Mouse (Mus musculus): ENCODE measurements around the gene Cacna2d4. TPM values are rescaled to one million over a fixed set of nuclear protein-coding genes. Genes with fewer than 3 reads are reported as not detected.
A peak's percentile ranks its signal among the peaks of the same experiment; 100 is the strongest.

Gene Cacna2d4
- total RNA-seq, 2 experiments from 2014 or later = not detected

DNA sequence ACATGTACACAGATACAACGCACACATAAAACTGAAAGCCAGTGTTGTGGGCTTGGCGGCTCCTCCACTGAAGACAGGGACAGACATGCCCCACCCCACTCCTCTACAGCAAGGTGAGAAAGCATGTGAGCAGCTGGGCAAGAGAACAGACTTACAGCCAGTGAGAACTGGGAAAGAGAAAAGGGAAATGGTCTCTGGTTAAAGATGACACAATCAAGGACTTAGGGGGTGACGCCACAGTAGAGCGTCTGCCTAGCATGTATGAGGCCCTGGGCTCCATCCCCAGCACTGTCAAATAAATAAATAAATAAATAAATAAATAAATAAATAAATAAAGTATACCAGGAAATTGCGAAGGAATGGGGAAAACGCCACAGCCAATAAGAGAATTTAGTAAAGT lies 67.0 kb downstream of the Cacna2d4 start:
- no peak for DNase-seq (ENCODE audit: low spot score in 2 of 2)

GRCm38 (mm10) chr6:119307867-119308413 lies 71.6 kb downstream of the Cacna2d4 start:
- DNase-seq (ENCODE audit: low spot score in 2 of 2) = no peak

DNA sequence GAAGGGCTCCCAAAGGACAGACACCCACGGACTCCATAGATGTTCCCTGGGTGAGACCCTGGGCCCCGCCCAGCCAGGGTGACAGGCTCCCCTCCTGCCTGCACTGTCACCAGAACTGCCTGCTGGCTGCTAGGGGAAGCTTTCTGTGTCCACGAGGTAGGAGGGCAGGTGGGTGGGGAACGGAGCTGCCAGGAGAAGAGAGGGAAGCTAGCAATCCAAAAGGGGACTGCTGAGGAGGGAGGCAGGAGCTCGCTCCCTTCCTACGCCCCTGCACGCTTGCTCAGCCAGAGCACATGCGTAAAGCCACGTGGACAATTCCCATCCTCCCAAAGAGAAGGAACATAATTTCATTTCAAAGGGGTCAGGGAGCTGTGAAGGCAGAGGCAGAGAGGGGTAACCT lies 73.8 kb downstream of the Cacna2d4 start:
- DNase-seq (ENCODE audit: low spot score in 2 of 2) = no peak

GRCm38 (mm10) chr6:119312381-119312780 lies 76.1 kb downstream of the Cacna2d4 start:
- DNase-seq (ENCODE audit: low spot score in 2 of 2) = no peak

DNA sequence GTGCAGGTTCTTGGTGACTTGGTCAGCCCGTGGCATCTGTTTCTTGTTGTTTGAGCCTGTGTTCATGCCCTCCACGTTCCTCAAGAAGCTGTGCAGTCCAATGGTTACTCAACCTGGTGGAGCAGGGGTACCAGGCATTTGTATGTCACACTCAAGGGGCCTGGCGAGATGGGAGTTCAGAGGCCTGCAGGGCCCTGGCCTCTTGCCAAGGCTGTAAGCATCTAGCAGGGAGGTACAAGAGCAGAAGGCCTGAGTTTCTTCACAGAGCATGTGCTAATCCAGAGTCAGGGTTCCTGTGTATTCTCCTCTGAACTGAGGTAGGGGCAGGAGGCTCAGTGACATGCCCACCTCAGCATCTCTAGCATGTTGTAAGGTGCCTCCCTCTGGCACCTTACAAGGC lies 76.8 kb downstream of the Cacna2d4 start:
- DNase-seq (ENCODE audit: low spot score in 2 of 2) = no peak

DNA sequence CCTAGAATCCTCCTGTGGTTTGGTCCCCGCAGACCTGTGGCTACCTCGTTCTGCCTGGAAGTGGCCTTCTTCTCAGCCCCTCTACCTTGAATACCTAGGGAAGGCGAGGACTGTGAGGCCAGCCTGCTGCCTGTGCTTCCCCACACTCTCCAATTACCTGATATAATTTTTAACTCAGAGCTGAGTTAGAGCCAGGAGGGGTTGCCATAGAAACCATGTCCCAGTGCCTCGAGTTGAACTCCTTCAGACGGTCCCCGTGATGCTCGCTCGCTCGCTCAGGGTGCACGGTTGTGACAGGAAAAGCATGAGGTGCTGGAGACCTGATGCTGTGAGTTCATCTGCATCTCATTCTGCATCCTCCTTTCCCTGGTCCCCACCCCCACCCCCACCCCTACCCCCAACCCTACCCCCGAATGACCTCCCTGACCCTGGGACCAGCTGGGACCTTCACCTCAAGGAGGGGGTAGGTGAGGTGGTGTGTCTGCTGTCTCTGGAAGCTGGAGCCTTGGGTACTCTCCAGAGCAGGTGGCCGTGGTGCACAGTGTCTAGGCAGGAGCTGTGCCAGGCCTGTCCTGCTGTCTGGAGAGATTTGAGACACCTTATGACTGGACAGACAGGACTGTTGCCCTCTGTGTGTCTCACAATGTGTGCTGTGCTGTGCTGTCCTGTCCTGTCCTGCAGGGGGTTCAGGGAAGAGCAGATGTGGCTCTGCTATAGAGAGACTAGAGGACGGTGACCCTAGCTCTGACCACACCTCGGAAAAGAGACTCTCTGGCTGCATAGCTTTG lies 77.5 kb downstream of the Cacna2d4 start:
- DNase-seq (ENCODE audit: low spot score in 2 of 2) = no peak

DNA sequence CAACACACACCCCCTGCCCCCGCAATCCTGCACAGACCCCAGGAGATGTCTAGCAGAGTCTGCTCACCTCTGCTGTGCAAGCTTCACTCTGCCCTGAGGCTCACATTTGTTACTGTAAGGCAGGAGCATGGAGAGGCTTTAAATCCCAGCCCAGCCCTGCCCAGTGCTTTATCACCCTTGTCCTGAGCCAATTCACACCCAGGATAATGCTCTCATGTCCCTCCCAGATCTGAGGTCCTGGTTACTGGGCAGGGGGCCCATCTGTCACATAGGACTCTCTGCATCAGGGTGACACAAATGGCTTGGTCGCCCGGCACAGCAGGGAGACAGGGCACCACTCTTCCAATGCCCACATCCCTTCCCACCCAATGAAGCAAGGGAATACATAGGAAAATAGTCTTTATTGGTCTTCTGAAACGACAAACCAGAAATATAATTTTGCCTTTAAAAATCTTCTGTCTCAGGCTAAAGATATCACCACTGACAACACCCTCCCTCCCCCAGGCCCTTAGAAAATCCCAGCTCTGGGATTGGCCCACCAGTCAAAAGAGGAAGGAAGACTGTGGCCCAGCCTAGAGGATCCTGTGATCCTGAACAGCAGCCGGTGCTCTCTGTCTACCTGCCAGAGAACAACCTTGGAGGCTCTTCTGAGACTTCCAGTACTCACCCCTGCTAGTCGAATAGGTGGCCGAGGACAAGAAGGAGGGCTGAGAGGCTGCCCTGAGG lies 78.6 kb downstream of the Cacna2d4 start:
- no peak for DNase-seq (ENCODE audit: low spot score in 2 of 2)

DNA sequence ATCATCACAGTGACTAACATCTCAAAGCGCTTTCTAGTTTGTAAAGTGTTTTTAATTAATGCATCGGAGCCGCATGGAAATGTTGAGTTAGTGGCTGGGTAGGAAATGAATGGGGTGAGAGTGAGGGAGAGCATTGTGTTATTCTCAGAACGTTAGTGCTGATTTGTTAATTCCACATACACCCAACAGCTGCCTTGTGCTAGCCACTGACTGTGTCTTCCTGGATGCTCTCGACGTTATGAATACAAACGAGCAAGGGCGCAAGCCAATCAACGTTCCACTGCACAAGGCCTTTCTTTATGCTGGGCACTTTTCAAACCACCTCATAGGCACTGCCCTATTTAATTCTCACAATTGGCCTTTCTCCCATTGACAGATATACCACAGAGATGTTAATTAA lies 82.4 kb downstream of the Cacna2d4 start:
- no peak for DNase-seq (ENCODE audit: low spot score in 2 of 2)

DNA sequence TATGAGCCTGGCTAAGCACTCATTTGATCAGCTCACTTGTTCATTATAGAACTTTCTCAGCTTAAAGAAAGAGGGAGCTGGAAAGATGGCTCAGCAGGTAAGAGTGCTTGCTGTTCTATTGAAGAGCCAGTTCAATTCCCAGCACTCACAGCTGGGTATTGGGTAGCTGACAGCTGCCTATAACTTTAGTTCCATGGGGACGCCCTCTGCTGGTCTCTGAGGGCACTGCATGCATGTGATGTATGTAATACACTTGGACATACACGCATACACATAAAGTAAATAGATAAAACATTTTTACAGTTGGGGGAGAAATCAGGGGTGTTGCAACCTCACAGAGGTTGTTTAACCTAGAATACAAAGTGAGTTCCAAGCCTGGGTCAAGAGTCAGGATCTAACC lies 83.0 kb downstream of the Cacna2d4 start:
- no peak for DNase-seq (ENCODE audit: low spot score in 2 of 2)

DNA sequence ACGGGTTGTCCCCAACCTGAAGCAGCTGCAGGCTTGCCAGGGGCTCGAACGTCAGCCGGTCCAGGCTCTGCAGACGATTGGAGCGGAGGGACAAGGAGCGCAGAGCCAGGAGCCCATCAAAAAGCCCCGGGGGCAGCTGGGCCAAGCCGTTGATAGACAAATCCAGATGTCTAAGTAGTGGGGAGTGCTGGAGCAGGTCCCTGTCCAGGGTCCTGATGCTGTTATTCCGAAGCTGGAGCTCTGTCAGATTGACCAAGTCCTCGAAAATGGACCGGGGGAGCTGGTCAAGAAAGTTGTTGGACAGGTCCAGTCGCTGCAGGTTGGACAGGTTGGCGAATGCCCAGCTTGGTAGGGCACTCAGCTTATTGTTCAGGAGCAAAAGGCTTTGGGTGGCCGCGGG lies 84.2 kb downstream of the Cacna2d4 start:
- no peak for DNase-seq (ENCODE audit: low spot score in 2 of 2)

DNA sequence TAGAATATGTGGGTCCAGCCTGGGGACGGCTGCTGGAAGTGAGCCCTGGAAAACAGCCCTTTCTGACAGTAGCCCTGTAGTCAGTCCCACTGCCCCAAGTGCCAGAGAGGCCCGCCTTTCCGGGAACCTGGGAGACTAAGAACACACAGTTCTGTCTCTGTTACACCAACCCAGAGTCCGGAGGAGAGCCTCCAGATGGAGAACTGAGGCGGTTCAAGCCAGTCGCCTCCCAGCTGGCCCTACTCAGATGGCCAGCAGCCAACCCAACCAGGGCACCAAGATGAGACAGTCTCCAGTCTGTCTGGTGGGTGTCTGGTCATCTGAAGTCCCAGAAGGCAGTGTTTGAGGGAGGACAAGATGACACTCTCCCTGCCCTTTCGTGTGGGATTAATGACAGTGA lies 85.4 kb downstream of the Cacna2d4 start:
- DNase-seq (ENCODE audit: low spot score in 2 of 2) = no peak

GRCm38 (mm10) chr6:119324776-119325175 lies 88.5 kb downstream of the Cacna2d4 start:
- no peak for DNase-seq (ENCODE audit: low spot score in 2 of 2)

DNA sequence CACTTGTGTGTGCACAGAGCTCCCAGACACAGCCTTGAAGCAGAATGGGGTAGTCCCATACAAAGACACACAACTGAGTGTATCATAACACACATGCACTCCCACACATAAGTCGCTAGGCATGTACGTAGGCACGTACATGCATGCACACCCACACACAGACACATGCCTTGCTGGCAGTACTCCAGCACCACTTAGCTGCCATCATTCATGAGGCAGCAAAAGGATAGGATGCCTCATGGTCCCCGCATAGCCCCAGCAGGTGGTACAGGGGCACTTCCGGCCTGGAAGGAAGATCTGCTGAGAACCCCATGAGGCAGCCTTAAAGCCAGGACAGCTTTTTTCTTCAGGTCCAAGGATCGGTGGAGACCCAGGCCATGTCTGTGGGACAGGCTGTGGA lies 89.7 kb downstream of the Cacna2d4 start:
- no peak for DNase-seq (ENCODE audit: low spot score in 2 of 2)

DNA sequence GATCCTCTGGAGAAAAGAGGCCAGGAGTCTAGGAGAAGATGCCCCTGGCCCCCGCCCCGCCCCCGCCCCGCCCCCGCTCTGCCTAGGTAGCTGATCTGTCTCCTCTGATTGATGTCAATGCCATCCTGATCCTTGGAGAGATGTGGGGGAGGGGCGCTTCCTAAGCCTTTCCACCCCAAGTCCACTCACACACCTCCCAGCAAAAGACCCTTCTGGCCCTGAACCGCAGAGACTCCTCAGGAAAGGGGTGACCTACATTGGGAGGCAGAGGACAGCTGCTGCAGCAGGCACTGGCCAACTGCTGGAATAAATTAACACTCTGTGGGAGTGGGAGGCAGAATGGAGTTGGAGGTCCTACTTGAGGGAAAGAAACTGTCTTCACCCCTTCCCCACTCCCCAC lies 90.2 kb downstream of the Cacna2d4 start:
- no peak for DNase-seq (ENCODE audit: low spot score in 2 of 2)

GRCm38 (mm10) chr6:119328521-119329115 lies 92.3 kb downstream of the Cacna2d4 start:
- DNase-seq (ENCODE audit: low spot score in 2 of 2) = no peak

GRCm38 (mm10) chr6:119329215-119329714 lies 92.9 kb downstream of the Cacna2d4 start:
- no peak for DNase-seq (ENCODE audit: low spot score in 2 of 2)

GRCm38 (mm10) chr6:119329936-119330335 lies 93.6 kb downstream of the Cacna2d4 start:
- no peak for DNase-seq (ENCODE audit: low spot score in 2 of 2)

- DNase-seq (ENCODE audit: low spot score in 2 of 2) = no peak
These were observed 94.2 kb downstream of the Cacna2d4 start, which contains the start of gene Lrtm2 for GRCm38 (mm10) chr6:119330506-119330905. Lrtm2 (minus strand) TSS chr6:119330766.

DNA sequence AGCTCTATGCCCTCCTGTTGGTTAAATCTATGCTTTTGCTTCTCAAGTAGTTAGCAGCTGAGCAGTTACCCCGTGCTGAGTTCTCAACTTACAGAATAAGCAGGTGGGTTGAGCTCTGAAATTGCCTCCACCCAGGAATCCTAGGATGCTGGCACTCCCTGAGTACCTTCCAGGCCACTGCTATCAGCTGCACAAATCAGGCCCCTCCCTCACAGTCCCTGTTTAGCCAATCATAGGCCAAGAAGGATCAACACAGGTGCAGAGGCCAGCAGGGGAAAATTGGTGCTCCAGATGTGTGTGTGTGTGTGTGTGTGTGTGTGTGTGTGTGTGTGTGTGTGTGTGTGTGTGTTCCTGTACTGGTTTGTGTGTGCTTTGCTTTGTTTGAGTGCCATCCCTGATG lies 95.8 kb downstream of the Cacna2d4 start:
- no peak for DNase-seq (ENCODE audit: low spot score in 2 of 2)

GRCm38 (mm10) chr6:119333202-119333601 lies 96.9 kb downstream of the Cacna2d4 start:
- DNase-seq (ENCODE audit: low spot score in 2 of 2) = peak in 1 of 2 experiments; percentile 12

GRCm38 (mm10) chr6:119333831-119334230 lies 97.5 kb downstream of the Cacna2d4 start:
- DNase-seq (ENCODE audit: low spot score in 2 of 2) = no peak

DNA sequence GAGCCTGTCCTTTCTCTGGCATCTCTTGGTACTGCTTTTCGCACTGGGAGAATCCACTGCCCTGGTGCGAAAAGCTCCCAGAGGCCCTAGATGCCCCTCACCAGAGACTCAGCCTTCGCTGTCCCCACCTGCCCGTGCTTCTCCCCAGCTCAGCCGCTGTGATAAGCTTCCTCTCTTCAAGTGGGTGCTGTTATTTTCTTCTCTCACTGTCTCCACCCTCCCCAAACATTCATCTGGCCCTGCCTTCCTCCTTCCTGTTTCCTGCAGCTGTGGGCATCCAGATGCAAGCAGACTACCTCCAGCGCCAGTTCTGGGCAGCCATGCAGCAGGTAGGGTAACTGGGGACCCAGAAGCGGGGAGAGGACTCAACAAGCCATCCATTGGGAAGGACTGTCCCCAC lies 99.8 kb downstream of the Cacna2d4 start:
- no peak for DNase-seq (ENCODE audit: low spot score in 2 of 2)
